Mouse (Mus musculus) embryonic facial prominence, embryonic 15.5 days (tissue): ENCODE data around the gene Miga1. TPM values are rescaled to one million over a fixed set of nuclear protein-coding genes. Genes with fewer than 3 reads are reported as not detected.

Experiments
- ATAC-seq: fragments of 200-750 bp; cut with Nextera tagmentation; 2 replicates; pipeline ENCODE4 v1.8.0; 2017; ENCODE audit warnings: low read depth, moderate TSS enrichment; ENCODE audit not compliant: insufficient number of reproducible peaks, low FRiP score, low TSS enrichment
- H3K27ac ChIP-seq: fragments of 300-500 bp; sonication (generic); replicated peaks from 2 replicates; pipeline ENCODE4 v1.5.1; 2015; ENCODE audit warnings: mild to moderate bottlenecking, inconsistent platforms
- H3K27me3 ChIP-seq: fragments of 300-500 bp; sonication (generic); 2 replicates; pipeline ENCODE4 v1.6.1; 2015; ENCODE audit warnings: inconsistent platforms
- H3K36me3 ChIP-seq: fragments of 300-500 bp; sonication (generic); 2 replicates; pipeline ENCODE4 v1.6.1; 2015; ENCODE audit warnings: mild to moderate bottlenecking, inconsistent platforms
- H3K4me1 ChIP-seq: fragments of 300-500 bp; sonication (generic); 2 replicates; pipeline ENCODE4 v1.6.1; 2015; ENCODE audit warnings: inconsistent platforms
- H3K4me2 ChIP-seq: fragments of 300-500 bp; sonication (generic); replicated peaks from 2 replicates; pipeline ENCODE4 v1.6.1; 2015; ENCODE audit warnings: mild to moderate bottlenecking, inconsistent platforms
- H3K4me3 ChIP-seq: fragments of 300-500 bp; sonication (generic); replicated peaks from 2 replicates; pipeline ENCODE4 v1.5.1; 2015; ENCODE audit warnings: mild to moderate bottlenecking, inconsistent platforms
- H3K9ac ChIP-seq: fragments of 300-500 bp; sonication (generic); 2 replicates; pipeline ENCODE4 v1.6.1; 2015; ENCODE audit warnings: inconsistent platforms
- H3K9me3 ChIP-seq: fragments of 300-500 bp; sonication (generic); replicated peaks from 2 replicates; pipeline ENCODE4 v1.6.1; 2016; ENCODE audit warnings: inconsistent platforms
- WGBS: fragments of 180-500 bp; shearing (Covaris S2); methylation state at CpG from one replicate; pipeline ENCODE4 v1.1.7; 2015; 5-methylcytosine and 5-hydroxymethylcytosine counted together
- polyA plus RNA-seq: library from polyadenylated mRNA; unstranded; fragments of >200 nt; fragmentation: Nextera tagmentation; extraction: Ambion mirVana; gene quantifications from 2 replicates; pipeline ENCODE4 v1.2.1, GENCODE M21; 2015

Miga1 gene
- polyA plus RNA-seq, 1 experiment from 2014 or later = 15.8 TPM

DNA sequence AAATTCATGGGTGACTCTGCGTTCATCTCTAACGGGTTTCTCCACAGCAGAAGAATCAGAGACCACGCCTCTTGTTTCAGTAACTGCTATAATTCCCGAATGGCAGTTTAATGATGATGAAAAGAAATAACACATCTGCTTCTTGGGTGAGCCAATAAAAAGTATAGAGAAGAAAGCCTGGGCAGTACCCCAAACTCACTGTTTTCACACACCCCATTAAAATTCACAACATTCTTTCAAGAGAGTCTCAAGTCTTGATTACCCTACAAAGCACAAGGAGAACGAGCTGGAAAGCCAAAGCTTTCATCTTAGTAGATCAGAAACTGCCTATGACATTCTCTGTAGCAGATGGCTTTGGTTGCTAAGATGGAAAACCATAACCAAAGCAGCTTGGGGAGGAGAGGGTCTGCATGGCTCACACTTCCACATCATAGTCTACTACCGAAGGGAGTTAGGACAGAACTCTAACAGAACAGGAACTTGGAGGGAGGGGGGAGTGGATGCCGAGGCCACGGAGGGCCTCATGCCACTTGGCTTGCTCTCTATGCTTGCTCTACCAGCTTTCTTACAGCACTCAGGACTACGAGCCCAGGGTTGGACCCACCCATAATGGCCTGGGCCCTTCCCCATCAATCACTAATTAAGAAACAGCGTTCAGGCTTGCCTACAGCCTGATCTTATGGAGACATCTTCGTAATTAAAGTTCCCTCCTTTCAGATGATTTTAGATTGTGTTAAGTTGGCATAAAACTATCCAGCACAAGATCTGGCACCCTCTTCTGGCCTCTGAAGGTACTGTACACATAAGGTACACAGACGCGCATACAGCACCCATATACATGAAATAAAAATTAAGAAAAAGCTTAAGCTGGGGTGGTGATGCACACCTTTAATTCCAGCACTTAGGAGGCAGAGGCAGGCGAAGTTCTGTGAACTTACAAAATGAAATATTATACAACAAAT, 39.5 kb downstream of the Miga1 start:
- whole genome bisulfite sequencing = 77% methylated on average over 14 of the region's 14 CpGs
- Histone ChIP-seq H3K4me3 (no peak overlapping the region), H3K4me2 (no peak overlapping the region), H3K27me3 (no peaks in the 10 kb centered on the region), H3K9ac (no peak overlapping the region), H3K9me3 (no peaks in the 10 kb centered on the region), H3K4me1 (no peaks in the 10 kb centered on the region), H3K27ac (no peak overlapping the region), H3K36me3 (peaks cover 22% of the 10 kb centered on the region; the same call in 1 of the 2 replicates)
- ATAC-seq = no peak

DNA sequence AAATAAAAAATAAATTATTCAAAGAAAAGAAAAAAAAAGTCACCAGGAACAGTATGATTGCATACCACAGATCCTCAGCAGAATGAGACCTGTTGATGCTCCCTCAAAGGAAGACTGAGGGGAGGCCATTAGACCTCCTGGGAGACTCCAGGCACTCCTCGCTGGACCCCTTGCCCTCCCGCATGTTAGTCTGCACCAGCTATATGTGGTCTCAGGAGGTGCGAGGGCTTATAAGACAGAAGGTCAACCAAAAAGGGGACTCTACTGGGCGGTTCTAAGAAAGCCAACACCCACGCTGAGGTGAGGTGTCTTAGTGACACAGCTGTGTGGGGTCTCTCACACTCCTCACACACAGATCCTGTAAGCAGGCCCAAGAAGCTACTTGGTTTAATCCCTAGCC, 44.3 kb downstream of the Miga1 start:
- Histone ChIP-seq H3K27ac (no peak overlapping the region), H3K4me1 (peaks cover 15% of the 10 kb centered on the region), H3K36me3 (peaks cover 16% of the 10 kb centered on the region; the same call in 1 of the 2 replicates), H3K9me3 (no peaks in the 10 kb centered on the region), H3K4me3 (no peak overlapping the region), H3K27me3 (no peaks in the 10 kb centered on the region), H3K4me2 (no peak overlapping the region), H3K9ac (no peak overlapping the region)
- WGBS = 90% methylated on average over 5 of the region's 5 CpGs
- no peak for ATAC-seq

DNA sequence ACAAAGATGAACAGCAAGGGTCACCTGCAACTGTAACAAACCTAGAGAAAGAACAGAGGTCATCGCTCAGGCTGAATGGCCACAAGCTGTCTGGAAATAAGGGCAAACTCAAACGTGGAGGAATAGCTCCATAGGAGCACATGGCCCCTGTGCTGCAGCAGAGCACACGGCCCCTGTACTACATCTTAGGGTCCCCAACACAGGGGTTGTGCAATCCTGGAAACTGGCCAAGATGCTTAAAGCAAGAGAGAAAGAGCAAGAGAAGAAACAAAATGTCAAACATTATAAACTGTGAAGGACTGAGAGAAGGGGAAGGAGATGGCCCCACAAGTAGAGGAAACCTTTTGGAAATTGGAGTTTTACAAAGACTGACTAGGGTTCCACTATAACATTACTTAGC, 45.8 kb downstream of the Miga1 start:
- ATAC-seq = no peak
- WGBS = 52% methylated on average over 3 of the region's 3 CpGs
- Histone ChIP-seq H3K4me3 (no peak overlapping the region), H3K9ac (no peak overlapping the region), H3K4me2 (no peak overlapping the region), H3K27ac (no peak overlapping the region), H3K9me3 (no peaks in the 10 kb centered on the region), H3K27me3 (no peaks in the 10 kb centered on the region), H3K4me1 (peaks cover 21% of the 10 kb centered on the region), H3K36me3 (peaks cover 16% of the 10 kb centered on the region; the same call in 1 of the 2 replicates)

DNA sequence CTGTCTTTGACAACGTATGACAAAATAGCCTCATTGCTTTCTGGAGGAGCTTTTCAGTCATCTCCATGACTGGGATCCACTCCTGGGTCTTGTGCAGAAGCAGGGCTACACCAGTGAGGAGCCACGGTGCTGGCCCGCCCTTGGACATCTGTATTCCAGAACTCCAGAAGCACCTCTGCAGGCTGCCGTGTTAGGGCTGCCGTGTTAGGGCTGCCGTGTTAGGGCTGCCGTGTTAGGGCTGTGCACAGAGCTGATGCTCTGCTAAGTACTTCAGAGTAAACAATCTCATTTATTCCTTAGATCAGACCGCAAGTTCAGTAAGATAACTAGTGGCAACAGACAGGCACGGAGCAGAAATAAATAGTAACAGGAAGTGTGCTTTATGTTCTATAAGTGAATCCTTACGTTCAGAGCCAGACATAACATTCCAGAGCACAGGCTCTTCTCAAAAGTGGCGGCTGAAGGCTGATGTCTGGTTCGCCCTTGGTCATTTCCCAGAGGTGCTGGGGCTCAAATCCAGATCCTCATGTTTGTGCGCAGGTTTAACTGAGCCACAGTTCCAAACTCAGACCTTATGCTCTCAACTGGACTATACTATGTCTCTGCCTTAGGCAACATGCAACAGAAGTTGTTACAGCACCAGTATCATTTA, 46.6 kb downstream of the Miga1 start:
- peaks cover 22% of the 10 kb centered on the region; the same call in 1 of the 2 replicates for H3K36me3 ChIP-seq
- no peak for ATAC-seq
- H3K4me1 ChIP-seq = peaks cover 21% of the 10 kb centered on the region
- H3K4me3 ChIP-seq = no peak overlapping the region
- H3K4me2 ChIP-seq = no peak overlapping the region
- no peak overlapping the region for H3K9ac ChIP-seq
- no peaks in the 10 kb centered on the region for H3K27me3 ChIP-seq
- H3K9me3 ChIP-seq = no peaks in the 10 kb centered on the region
- WGBS = 39% methylated on average over 13 of the region's 13 CpGs
- no peak overlapping the region for H3K27ac ChIP-seq

DNA sequence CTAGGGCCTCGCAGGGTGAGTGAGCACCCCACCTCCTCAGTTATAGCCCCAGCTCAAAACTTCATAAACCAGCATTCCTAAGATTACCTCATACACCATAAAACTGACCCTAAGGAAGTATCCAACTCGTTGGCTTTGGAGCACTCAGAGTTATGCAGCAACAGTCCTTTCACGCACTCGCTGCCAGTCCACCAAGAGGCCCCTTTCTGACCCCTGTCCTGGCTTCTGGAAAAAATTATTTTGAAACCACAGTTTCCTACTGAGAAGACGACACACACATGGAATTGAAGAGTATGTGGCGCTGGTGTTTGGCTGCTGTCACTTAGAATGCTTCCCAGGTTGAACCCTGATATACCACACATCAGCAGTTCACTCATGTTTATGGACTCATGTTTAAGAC, 48.3 kb downstream of the Miga1 start:
- 66% methylated on average over 6 of the region's 6 CpGs for WGBS
- peaks cover 30% of the 10 kb centered on the region for H3K36me3 ChIP-seq
- peaks cover 21% of the 10 kb centered on the region for H3K4me1 ChIP-seq
- no peak overlapping the region for H3K4me2 ChIP-seq
- no peaks in the 10 kb centered on the region for H3K9me3 ChIP-seq
- no peak overlapping the region for H3K9ac ChIP-seq
- H3K4me3 ChIP-seq = no peak overlapping the region
- H3K27me3 ChIP-seq = no peaks in the 10 kb centered on the region
- no peak for ATAC-seq
- no peak overlapping the region for H3K27ac ChIP-seq

DNA sequence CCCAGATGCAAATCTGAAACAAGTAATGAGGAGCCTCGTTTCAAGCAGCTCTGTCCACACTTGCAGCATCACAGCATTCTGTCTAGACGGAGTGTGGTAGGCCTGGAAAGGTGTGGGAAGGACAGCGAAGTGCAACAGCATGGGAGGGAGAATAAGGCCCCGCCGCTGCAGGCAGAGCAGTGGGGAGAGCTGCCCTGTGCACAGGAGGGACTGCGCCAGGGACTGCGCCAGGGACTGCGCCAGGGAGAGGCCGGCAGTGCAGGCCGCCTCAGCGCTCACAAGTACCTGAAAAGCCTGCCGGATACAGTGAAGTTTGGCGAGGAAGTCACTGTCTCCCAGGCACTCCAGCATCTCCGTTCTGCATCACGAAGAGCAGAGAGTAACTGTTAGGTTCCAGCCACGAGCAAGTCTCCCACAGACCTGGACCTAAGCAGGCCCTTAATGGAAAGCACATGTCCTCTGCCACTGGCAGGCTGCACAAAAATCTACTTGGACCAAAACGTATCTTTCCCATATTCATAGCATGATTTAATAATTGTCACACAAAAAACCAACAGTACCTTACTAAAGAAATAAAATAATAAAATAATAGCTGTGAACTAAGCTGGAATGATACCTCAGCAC, 49.9 kb downstream of the Miga1 start:
- ATAC-seq = no peak
- WGBS = 57% methylated on average over 17 of the region's 17 CpGs

DNA sequence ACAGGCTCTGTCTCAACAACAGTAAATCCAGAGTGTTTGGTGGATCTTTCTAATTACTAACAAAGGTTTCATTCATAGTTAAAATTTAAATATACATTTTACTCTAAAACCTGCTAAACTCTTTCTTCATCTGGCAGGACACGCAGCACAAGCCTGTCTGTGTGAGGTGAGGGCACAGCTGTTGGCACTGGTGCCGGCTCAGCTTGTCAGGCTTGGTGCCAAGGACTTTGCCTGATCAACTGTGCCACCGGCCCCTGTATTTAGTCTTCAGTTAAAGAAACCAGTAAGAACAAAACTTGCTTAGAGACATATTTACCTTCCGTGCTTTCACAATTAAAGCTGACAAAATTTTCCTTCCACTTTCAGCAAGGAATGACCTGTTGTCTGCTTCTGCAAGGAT, 51.5 kb downstream of the Miga1 start:
- Histone ChIP-seq H3K27me3 (no peaks in the 10 kb centered on the region), H3K36me3 (peaks cover 34% of the 10 kb centered on the region), H3K9ac (no peak overlapping the region), H3K27ac (no peak overlapping the region), H3K9me3 (no peaks in the 10 kb centered on the region), H3K4me2 (no peak overlapping the region), H3K4me1 (peaks cover 12% of the 10 kb centered on the region), H3K4me3 (no peak overlapping the region)
- ATAC-seq = no peak
- 72% methylated on average over 4 of the region's 4 CpGs for WGBS

More for the DNA sequence above, 49.9 kb downstream of the Miga1 start:
- Histone ChIP-seq H3K9ac (no peak overlapping the region), H3K27ac (peak overlapping the region; percentile 83), H3K4me3 (no peak overlapping the region), H3K4me1 (peaks cover 21% of the 10 kb centered on the region), H3K27me3 (no peaks in the 10 kb centered on the region), H3K9me3 (no peaks in the 10 kb centered on the region), H3K36me3 (peaks cover 28% of the 10 kb centered on the region), H3K4me2 (no peak overlapping the region)

DNA sequence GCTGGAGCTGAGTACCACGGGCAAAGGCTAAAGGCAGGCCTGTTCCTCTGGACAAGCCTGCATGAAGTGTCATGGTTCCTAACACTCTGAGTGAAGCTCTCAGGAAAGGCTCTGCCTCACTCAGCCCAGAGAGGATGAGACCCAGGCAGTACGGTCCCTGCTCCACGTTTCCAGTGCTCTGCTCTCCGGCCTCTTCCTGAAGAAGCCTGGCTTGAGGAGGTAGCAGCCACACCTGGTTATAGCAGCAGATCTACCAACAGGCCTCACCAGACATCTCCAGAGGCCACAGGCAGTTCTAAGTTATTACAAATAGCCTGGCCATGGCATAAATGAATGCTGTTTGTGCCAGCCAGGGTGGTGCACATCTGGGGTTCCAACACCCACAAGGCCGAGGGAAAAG, 51.9 kb downstream of the Miga1 start:
- 83% methylated on average over 5 of the region's 5 CpGs for WGBS
- no peak overlapping the region for H3K4me3 ChIP-seq
- H3K4me1 ChIP-seq = peaks cover 8% of the 10 kb centered on the region
- no peak overlapping the region for H3K4me2 ChIP-seq
- H3K36me3 ChIP-seq = peaks cover 38% of the 10 kb centered on the region
- no peaks in the 10 kb centered on the region for H3K9me3 ChIP-seq
- H3K27me3 ChIP-seq = no peaks in the 10 kb centered on the region
- ATAC-seq = no peak
- no peak overlapping the region for H3K27ac ChIP-seq
- H3K9ac ChIP-seq = no peak overlapping the region

DNA sequence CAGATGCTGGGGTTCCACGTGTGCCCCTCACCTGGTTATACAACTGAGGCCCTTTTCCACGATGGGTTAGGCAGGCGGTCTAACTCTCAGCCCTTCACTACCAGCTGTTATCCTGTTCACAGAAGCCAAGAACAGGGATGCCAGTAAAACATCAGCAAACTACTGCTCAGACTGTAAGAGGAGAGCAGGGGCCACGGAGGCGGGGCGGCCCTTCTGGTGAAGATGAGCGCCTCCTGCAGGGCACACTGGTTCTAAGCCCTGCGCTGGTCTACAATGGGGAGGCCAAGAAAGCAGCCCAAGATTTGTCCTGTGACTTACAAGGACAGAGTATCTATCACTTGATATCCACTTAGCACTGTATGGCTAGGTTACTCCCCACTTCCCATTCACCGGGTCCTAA, 52.4 kb downstream of the Miga1 start:
- H3K4me2 ChIP-seq = no peak overlapping the region
- no peak overlapping the region for H3K4me3 ChIP-seq
- 81% methylated on average over 9 of the region's 9 CpGs for WGBS
- no peak overlapping the region for H3K9ac ChIP-seq
- H3K36me3 ChIP-seq = peaks cover 43% of the 10 kb centered on the region
- H3K4me1 ChIP-seq = peaks cover 6% of the 10 kb centered on the region; the same call in 1 of the 2 replicates
- no peak for ATAC-seq
- H3K27me3 ChIP-seq = no peaks in the 10 kb centered on the region
- H3K27ac ChIP-seq = no peak overlapping the region
- no peaks in the 10 kb centered on the region for H3K9me3 ChIP-seq

DNA sequence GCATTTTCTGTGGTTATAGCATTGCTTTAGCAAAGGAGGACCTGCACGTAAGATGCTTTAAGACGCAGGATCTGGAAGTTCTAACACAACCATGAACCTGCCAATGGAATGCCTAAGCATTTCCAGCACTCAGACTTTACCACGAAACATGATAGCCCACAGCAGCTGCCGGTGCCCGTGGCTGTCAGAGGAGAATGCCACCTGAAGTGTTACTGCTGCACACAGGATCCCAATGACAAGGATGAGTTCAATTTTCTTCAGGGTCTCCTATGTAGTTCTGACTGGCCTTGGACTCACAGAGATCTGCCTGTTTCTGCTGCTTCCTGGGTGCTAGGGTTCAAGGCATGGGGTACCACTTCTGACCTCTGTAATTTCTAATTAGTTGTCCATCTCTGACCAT, 55.4 kb downstream of the Miga1 start:
- Histone ChIP-seq H3K27me3 (no peaks in the 10 kb centered on the region), H3K27ac (no peak overlapping the region), H3K4me2 (no peak overlapping the region), H3K36me3 (peaks cover 49% of the 10 kb centered on the region), H3K4me1 (no peaks in the 10 kb centered on the region), H3K9me3 (no peaks in the 10 kb centered on the region), H3K4me3 (no peak overlapping the region), H3K9ac (no peak overlapping the region)
- ATAC-seq = no peak
- 54% methylated on average over 5 of the region's 5 CpGs for WGBS

DNA sequence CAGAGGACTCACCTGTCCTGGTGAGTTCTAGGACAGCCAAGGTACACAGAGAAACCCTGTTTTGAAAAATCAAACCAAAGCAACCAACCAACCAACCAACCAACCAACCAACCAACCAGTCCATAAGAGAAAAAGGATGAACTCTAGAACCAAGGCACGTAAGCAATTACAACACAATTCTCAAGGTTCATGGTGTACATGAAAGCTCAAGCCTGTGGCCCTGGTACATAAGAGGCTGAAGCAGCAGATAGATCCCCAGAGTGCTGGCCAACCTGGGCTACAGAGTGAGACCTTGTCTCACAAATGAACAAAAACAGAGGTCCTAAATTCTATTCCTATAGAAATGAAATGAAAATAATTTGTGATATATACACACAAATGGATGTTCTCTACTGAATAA, 55.9 kb downstream of the Miga1 start:
- Histone ChIP-seq H3K36me3 (peaks cover 49% of the 10 kb centered on the region), H3K27me3 (no peaks in the 10 kb centered on the region), H3K4me2 (no peak overlapping the region), H3K9ac (no peak overlapping the region), H3K4me1 (no peaks in the 10 kb centered on the region), H3K27ac (no peak overlapping the region), H3K4me3 (no peak overlapping the region), H3K9me3 (no peaks in the 10 kb centered on the region)
- 88% methylated on average over 1 of the region's 1 CpGs for WGBS
- no peak for ATAC-seq
